Comparison of ENCODE assay signal across 8 mouse cellular contexts in genomic region chr9:56516692-56517263, GRCm38 (mm10).
DNase-seq lines count a peak whose midpoint lies in the region; ATAC-seq lines count a peak whose summit lies in the region.

No protein-coding gene starts in this region.

- peak; percentile 54 for DNase-seq in adrenal gland, postnatal 10 days
- DNase-seq in adrenal gland, adult 18-20 months (ENCODE audit: low spot score in 2 of 2), result no peak
- DNase-seq in NIH3T3 (ENCODE audit: low read depth), result peak; percentile 81
- peak; percentile 58 to 61 for DNase-seq in heart, postnatal 36 days
- peak; percentile 42 to 61 for DNase-seq in lung, adult 18-20 months
- no peak for DNase-seq in B cell, adult 2 months
- DNase-seq in c-Kit-positive CD71-positive TER-119-positive erythroid progenitor cells, embryonic 14.5 days (ENCODE audit: low spot score), result no peak

- ATAC-seq in erythroblast, adult 5-6 weeks (replicated peaks; ENCODE audit: low FRiP score, poor library complexity, severe bottlenecking), result no peak

- intact Hi-C loops in heart, postnatal 36 days (cut with DNase I), result loop anchor here (2.0 kb wide), 1 partner anchor 36 kb away; no protein-coding TSS in a partner anchor

Comparison
In these comparisons a context has a peak if more than half of its experiments do, and no peak if none do; other contexts are left out.
1. DNase-seq: peak in adrenal gland, postnatal 10 days (single experiment), NIH3T3 (single experiment), heart, postnatal 36 days (2 of 2) and lung, adult 18-20 months (2 of 2); none in adrenal gland, adult 18-20 months (0 of 2), B cell, adult 2 months (0 of 2) and c-Kit-positive CD71-positive TER-119-positive erythroid progenitor cells, embryonic 14.5 days (single experiment).